Mouse (Mus musculus): ENCODE measurements around the gene Olfr822. TPM values are rescaled to one million over a fixed set of nuclear protein-coding genes. Genes with fewer than 3 reads are reported as not detected.
"Not testable (repeated sequence)": the region's sequence is repeated elsewhere in the genome, so short reads cannot be mapped to it uniquely, and the experiment has no call there.

Gene Olfr822
- polyA plus RNA-seq (2015; fragmentation: Nextera tagmentation; extraction: Ambion mirVana), result not detected in 2 replicates

DNA sequence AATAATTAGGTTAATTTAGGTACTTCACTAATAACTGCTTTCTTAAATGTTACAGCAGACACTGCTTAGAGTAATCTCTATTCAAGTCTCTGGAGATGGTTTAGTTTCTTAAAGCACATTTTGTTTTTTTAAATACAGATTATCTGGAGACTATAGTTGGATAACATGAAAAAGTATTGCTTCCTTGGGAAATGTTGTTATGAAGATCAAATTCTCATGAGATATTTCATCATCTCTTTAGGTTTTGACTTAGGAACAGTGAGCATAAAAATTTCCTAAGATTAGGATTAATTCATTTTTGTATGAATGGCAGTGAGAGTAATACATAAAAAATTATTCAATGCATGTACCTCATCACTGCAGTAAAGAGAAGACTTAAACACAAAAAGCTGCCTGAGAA is at the start of gene Olfr822:
Gene Olfr822 (plus strand): TSS at position 301 of the 400 bp plus-strand sequence.
- Histone ChIP-seq H3K27ac (no peak within 1 kb of the TSS), H3K4me2 (replicated peaks) (no peak within 1 kb of the TSS), H3K36me3 (no peaks in the 10 kb centered on the region), H3K4me1 (no peaks in the 10 kb centered on the region), H3K9ac (no peak within 1 kb of the TSS), H3K4me3 (no peak within 1 kb of the TSS), H3K27me3 (no peaks in the 10 kb centered on the region), H3K9me3 (no peaks in the 10 kb centered on the region)
- no peak for ATAC-seq (ENCODE audit: low FRiP score, low read depth)

DNA sequence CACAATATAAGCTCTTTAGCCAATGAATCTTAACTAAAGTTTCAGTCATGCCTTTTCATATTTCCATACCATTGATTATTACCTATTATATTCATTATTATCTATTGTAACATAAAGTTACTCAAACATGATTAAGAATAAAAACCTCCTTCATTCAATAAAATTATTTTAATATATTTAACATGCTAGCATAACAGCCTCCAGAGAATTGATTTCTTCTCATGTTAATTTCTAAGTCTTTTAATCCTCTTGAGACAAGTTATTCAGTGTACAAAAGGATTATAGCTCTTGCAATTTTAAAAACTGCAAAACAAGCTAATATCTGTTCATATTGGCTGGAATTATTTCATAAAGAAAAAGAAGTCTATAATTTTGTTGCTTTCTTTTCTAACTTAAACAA is 41.0 kb upstream of the Olfr822 start, which contains the start of gene Olfr821:
Gene Olfr821 (plus strand): TSS at position 301 of the 400 bp plus-strand sequence.
- no peak within 1 kb of the TSS for H3K4me2 ChIP-seq (replicated peaks)
- no peak for ATAC-seq (ENCODE audit: low FRiP score, low read depth)

DNA sequence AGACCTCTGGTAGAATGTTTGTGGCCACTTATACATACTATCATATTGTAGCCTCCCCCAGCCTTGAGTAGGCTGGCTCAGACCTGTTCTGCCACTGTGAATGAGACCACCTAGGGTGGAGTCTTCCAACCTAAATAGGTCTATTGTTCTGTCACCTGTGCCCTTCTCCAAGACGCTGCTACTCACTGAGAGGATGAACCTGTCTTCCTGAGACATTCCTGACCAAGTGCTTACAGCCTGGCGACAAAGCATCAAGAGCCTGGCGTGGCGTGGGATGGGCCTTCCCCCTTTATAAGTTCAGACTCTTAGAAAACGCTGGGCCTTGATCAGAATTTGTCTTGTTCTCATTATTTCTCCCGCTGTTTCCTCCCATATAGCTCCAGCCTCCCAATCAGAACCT is 33.9 kb upstream of the Olfr822 start:
- Histone ChIP-seq H3K9ac (no peak overlapping the region), H3K4me1 (no peaks in the 10 kb centered on the region), H3K27me3 (no peaks in the 10 kb centered on the region), H3K27ac (no peak overlapping the region), H3K4me3 (no peak overlapping the region), H3K9me3 (no peaks in the 10 kb centered on the region), H3K4me2 (replicated peaks) (no peak overlapping the region), H3K36me3 (no peaks in the 10 kb centered on the region)
- no peak for ATAC-seq (ENCODE audit: low FRiP score, low read depth)
- WGBS, result 73% methylated on average over 6 of the region's 6 CpGs

More for the DNA sequence above, 41.0 kb upstream of the Olfr822 start, which contains the start of gene Olfr821:
- no peak within 1 kb of the TSS for H3K27ac ChIP-seq
- H3K9me3 ChIP-seq, result no peaks in the 10 kb centered on the region
- H3K4me1 ChIP-seq, result no peaks in the 10 kb centered on the region
- H3K27me3 ChIP-seq, result no peaks in the 10 kb centered on the region
- H3K36me3 ChIP-seq, result no peaks in the 10 kb centered on the region
- H3K9ac ChIP-seq, result no peak within 1 kb of the TSS
- H3K4me3 ChIP-seq, result no peak within 1 kb of the TSS

DNA sequence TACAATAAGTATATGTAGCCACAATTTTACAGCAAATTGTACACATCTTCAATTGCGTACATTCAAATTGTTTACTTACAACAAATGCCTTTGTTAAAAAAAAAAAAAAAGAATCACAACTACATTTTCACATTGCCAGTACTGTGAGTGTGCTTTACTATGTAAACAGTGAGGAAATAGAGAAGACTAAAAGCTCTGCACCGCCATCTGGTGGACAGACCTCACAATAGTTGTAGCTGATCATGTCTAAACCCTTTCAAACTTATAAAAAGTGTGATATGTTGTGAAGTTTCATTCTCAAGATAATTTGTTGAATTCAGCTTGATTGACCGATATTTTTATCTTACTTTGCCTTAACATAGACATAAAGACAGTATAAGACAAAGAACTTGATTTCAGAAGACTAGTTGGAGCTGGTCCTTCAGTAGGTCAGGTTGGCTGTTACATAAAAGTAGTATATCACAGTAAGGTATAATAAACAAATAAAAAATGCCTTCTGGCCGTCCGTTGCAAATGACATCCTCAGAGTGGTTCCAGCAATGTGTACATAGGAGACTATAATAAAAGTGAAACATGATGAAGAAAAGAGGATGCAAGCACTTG is 21.9 kb downstream of the Olfr822 start:
- H3K9me3 ChIP-seq, result no peaks in the 10 kb centered on the region
- H3K27ac ChIP-seq, result no peak overlapping the region
- H3K4me1 ChIP-seq, result no peaks in the 10 kb centered on the region
- no peak overlapping the region for H3K4me3 ChIP-seq
- no peak; the same call in 1 of the 2 replicates for ATAC-seq (ENCODE audit: low FRiP score, low read depth)
- no peak overlapping the region for H3K9ac ChIP-seq
- 19% methylated on average over 5 of the region's 5 CpGs for WGBS
- no peak overlapping the region for H3K4me2 ChIP-seq (replicated peaks)
- H3K36me3 ChIP-seq, result no peaks in the 10 kb centered on the region
- no peaks in the 10 kb centered on the region for H3K27me3 ChIP-seq

DNA sequence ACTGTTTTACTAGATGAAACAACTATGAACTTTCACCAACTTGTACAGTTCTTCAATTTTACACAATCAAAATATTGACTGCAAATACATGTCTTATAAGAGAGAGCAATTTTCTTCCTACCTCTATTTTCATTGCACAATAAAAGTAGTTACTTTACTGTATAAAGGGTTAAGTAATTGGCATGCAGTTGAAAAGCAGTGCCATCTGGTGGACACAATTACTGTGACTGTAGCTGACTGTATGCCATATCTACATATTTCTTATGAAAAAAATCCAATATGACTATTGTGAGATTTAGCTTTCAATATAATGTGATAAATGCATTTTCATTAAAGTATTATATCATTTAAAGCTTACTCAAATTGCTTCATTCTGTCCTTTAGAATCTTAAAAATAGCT is 25.1 kb downstream of the Olfr822 start:
- no peak overlapping the region for H3K4me3 ChIP-seq
- H3K36me3 ChIP-seq, result no peaks in the 10 kb centered on the region
- ATAC-seq (ENCODE audit: low FRiP score, low read depth), result no peak
- H3K4me2 ChIP-seq (replicated peaks), result no peak overlapping the region
- no peak overlapping the region for H3K9ac ChIP-seq
- no peaks in the 10 kb centered on the region for H3K9me3 ChIP-seq
- no peaks in the 10 kb centered on the region for H3K4me1 ChIP-seq
- H3K27ac ChIP-seq, result no peak overlapping the region
- no peaks in the 10 kb centered on the region for H3K27me3 ChIP-seq

DNA sequence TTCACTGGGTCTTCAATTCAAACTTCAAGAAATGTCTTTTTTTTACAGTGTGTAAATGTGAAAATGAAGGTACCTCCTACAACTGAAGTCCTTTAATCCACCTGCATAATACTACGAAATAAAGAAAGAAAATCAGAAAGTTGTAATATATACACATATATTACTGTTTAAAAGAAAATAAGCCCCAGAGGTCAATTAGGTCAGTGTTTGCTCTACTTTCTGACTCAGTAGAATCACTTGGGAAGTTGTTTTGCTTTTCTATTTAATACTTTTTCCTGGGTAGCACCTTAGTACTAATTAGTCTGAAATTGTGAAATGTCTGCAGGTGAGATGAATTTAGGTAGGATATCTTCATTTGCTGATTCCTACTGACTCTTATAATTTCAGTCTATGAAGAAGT is 44.3 kb downstream of the Olfr822 start, which contains the start of gene Olfr823:
Gene Olfr823 (minus strand): TSS at position 101 of the 400 bp plus-strand sequence.
- H3K4me1 ChIP-seq; H3K9ac ChIP-seq; H3K4me2 ChIP-seq (replicated peaks); H3K27ac ChIP-seq; H3K27me3 ChIP-seq; ATAC-seq (ENCODE audit: low FRiP score, low read depth); H3K4me3 ChIP-seq; H3K9me3 ChIP-seq; H3K36me3 ChIP-seq: not testable (repeated sequence)
- 79% methylated on average over 1 of the region's 1 CpGs for WGBS

DNA sequence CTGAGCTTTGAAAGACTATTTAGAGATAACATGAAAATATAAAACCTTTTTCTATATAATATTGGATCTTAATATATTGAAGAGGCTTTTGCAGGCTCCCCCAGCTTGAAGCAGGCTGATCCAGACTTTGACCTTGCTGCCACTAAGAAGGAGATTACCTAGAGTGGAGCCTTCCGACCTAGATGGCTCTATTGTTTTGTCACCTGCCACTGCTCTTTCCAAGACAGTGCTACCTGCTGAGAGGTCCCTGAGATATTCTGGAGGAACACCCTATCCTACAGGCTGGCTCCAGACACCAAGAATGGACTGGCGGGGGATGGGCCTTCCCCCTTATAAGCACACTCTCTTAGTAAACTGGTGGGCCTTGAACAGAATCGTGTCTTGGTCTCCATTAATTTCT is 45.0 kb downstream of the Olfr822 start:
- not testable (repeated sequence) for H3K27ac ChIP-seq; H3K36me3 ChIP-seq; H3K9ac ChIP-seq; H3K9me3 ChIP-seq; H3K4me1 ChIP-seq; H3K4me2 ChIP-seq (replicated peaks); ATAC-seq (ENCODE audit: low FRiP score, low read depth); H3K4me3 ChIP-seq; H3K27me3 ChIP-seq
- WGBS, result 65% methylated on average over 3 of the region's 3 CpGs

Other genes starting within 250 kb of the Olfr822 start
- not detected in 2 replicates for gene Olfr812, start 225.1 kb upstream of the Olfr822 start, polyA plus RNA-seq (2015; fragmentation: Nextera tagmentation; extraction: Ambion mirVana)
- gene Olfr813, start 215.8 kb upstream of the Olfr822 start, polyA plus RNA-seq (2015; fragmentation: Nextera tagmentation; extraction: Ambion mirVana), result not detected in 2 replicates
- gene Olfr814, start 191.4 kb upstream of the Olfr822 start, polyA plus RNA-seq (2015; fragmentation: Nextera tagmentation; extraction: Ambion mirVana), result not detected in 2 replicates
- gene Olfr815, start 165.3 kb upstream of the Olfr822 start, polyA plus RNA-seq (2015; fragmentation: Nextera tagmentation; extraction: Ambion mirVana), result not detected in 2 replicates
- not detected in 2 replicates for gene Olfr816, start 155.6 kb upstream of the Olfr822 start, polyA plus RNA-seq (2015; fragmentation: Nextera tagmentation; extraction: Ambion mirVana)
- gene Olfr818, start 122.1 kb upstream of the Olfr822 start, polyA plus RNA-seq (2015; fragmentation: Nextera tagmentation; extraction: Ambion mirVana), result not detected in 2 replicates
- gene Olfr819, start 103.9 kb upstream of the Olfr822 start, polyA plus RNA-seq (2015; fragmentation: Nextera tagmentation; extraction: Ambion mirVana), result not detected in 2 replicates
- gene Olfr247, start 95.1 kb upstream of the Olfr822 start, polyA plus RNA-seq (2015; fragmentation: Nextera tagmentation; extraction: Ambion mirVana), result not detected in 2 replicates
- not detected in 2 replicates for gene Gm10310, start 86.1 kb upstream of the Olfr822 start, polyA plus RNA-seq (2015; fragmentation: Nextera tagmentation; extraction: Ambion mirVana)
- not detected in 2 replicates for gene Olfr820, start 58.6 kb upstream of the Olfr822 start, polyA plus RNA-seq (2015; fragmentation: Nextera tagmentation; extraction: Ambion mirVana)
- not detected in 2 replicates for gene Olfr821, start 40.9 kb upstream of the Olfr822 start, polyA plus RNA-seq (2015; fragmentation: Nextera tagmentation; extraction: Ambion mirVana)
- gene Olfr823, start 44.2 kb downstream of the Olfr822 start, polyA plus RNA-seq (2015; fragmentation: Nextera tagmentation; extraction: Ambion mirVana), result not detected in 2 replicates
- not detected in 2 replicates for gene Olfr824, start 58.8 kb downstream of the Olfr822 start, polyA plus RNA-seq (2015; fragmentation: Nextera tagmentation; extraction: Ambion mirVana)
- not detected in 2 replicates for gene Olfr825, start 95.6 kb downstream of the Olfr822 start, polyA plus RNA-seq (2015; fragmentation: Nextera tagmentation; extraction: Ambion mirVana)
- not detected in 2 replicates for gene Olfr826, start 113.0 kb downstream of the Olfr822 start, polyA plus RNA-seq (2015; fragmentation: Nextera tagmentation; extraction: Ambion mirVana)
- gene Olfr827, start 143.2 kb downstream of the Olfr822 start, polyA plus RNA-seq (2015; fragmentation: Nextera tagmentation; extraction: Ambion mirVana), result not detected in 2 replicates
- not detected in 2 replicates for gene Neurod4, start 209.0 kb downstream of the Olfr822 start, polyA plus RNA-seq (2015; fragmentation: Nextera tagmentation; extraction: Ambion mirVana)

Measured in limb, embryonic 13.5 days (tissue).